Mouse (Mus musculus) thymus, postnatal 14 days (tissue): ENCODE results near the gene Skint9.
"Not testable (repeated sequence)": the region's sequence is repeated elsewhere in the genome, so short reads cannot be mapped to it uniquely, and the experiment has no call there.

ENCODE experiments used
- DNase-seq: peaks from one replicate; pipeline ENCODE4 v3.0.0; 2021

The Skint9 gene

GRCm38 (mm10) chr4:112433885-112434284 lies at the start of gene Skint9:
TSS of gene Skint9 (minus strand) at chr4:112433985.
- DNase-seq: no peak

GRCm38 (mm10) chr4:112432685-112433084 lies 1.1 kb downstream of the Skint9 start:
- no peak for DNase-seq

GRCm38 (mm10) chr4:112432223-112432622 lies 1.6 kb downstream of the Skint9 start:
- DNase-seq: no peak

GRCm38 (mm10) chr4:112349111-112349510 lies 84.7 kb downstream of the Skint9 start:
- not testable (repeated sequence) for DNase-seq
